Mouse (Mus musculus): ENCODE results near the gene St7.

- TF ChIP-seq CTCF (IDR thresholded peaks at IDR 0.05; ENCODE audit: borderline replicate concordance, extremely low read depth, insufficient read depth, insufficient read length) (no peak), POLR2A (IDR thresholded peaks at IDR 0.05; ENCODE audit: borderline replicate concordance, extremely low read depth, insufficient read depth, insufficient read length, poor library complexity, severe bottlenecking) (no peak)
Measured at GRCm38 (mm10) chr6:17887765-17888164, 195.0 kb downstream of the St7 start.
